Mouse (Mus musculus) C2C12 (cell line): ENCODE measurements around the gene Cdyl.

Experiments
- CEBPB ChIP-seq: IDR thresholded peaks from one replicate; pipeline ENCODE4 v1.6.1; 2011; ENCODE audit warnings: low read depth, mild to moderate bottlenecking, control low read depth, moderate library complexity
- CTCF ChIP-seq: IDR thresholded peaks from one replicate; pipeline ENCODE4 v1.5.1; 2011; ENCODE audit not compliant: control insufficient read depth, insufficient read depth, insufficient read length
- FOSL1 ChIP-seq: IDR thresholded peaks from one replicate; pipeline ENCODE4 v1.8.0; 2011; ENCODE audit warnings: mild to moderate bottlenecking, low read length; ENCODE audit not compliant: poor library complexity, insufficient read depth, severe bottlenecking
- MAX ChIP-seq: IDR thresholded peaks from one replicate; pipeline ENCODE4 v1.6.1; 2011; ENCODE audit warnings: mild to moderate bottlenecking, control low read depth
- MYOD1 ChIP-seq: IDR thresholded peaks from one replicate; pipeline ENCODE4 v1.6.1; 2011; ENCODE audit warnings: low read depth; ENCODE audit not compliant: control insufficient read depth, insufficient read length
- MYOG ChIP-seq: IDR thresholded peaks from one replicate; pipeline ENCODE4 v1.6.1; 2011; ENCODE audit not compliant: control insufficient read depth, insufficient read length; ENCODE audit errors: extremely low read depth
- USF1 ChIP-seq: IDR thresholded peaks from one replicate; pipeline ENCODE4 v1.6.1; 2011; ENCODE audit warnings: low read depth, mild to moderate bottlenecking, control low read depth, moderate library complexity

- TF ChIP-seq CTCF (no peak), USF1 (no peak), CEBPB (no peak), MYOD1 (no peak), MYOG (no peak), MAX (peak; percentile 19), FOSL1 (no peak)
These were observed 82.2 kb downstream of the Cdyl start for GRCm38 (mm10) chr13:35741620-35742421.
